Mouse (Mus musculus): ENCODE measurements at regions not wholly inside any gene's neighbourhood (a gene's known extent, or its start where the extent isn't known, plus 50 kb on each side); places are given as distances from the start of the nearest gene placed in this dataset.

GRCm38 (mm10) chr17:7625746-7626145 is 201.4 kb downstream of the Fndc1 start:
- DNase-seq (ENCODE audit: low spot score in 2 of 2): no peak

- no peak for DNase-seq (ENCODE audit: low spot score in 2 of 2)
Observed at GRCm38 (mm10) chr17:7623392-7623791, 203.7 kb downstream of the Fndc1 start.

DNA sequence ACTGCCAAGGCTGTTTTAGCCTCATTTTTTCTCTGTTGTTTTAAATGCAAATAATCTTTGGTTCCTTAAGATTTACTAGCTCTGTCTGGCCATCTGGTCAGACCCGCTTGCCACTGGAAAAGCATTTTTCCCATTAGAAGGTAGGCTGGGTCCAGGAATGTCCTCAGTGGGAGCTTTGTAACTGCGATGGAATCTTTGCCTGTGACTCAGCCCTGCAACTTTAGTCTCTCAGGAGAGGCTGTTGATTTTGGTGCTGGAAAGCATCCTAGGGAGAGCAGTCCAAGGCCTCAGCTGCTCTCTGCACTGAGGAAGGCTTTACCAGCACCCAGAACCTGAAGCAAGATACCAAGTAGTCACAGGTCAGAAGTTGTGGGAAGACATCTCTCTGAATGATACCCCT is 205.8 kb downstream of the Fndc1 start:
- no peak for DNase-seq (ENCODE audit: low spot score in 2 of 2)

DNA sequence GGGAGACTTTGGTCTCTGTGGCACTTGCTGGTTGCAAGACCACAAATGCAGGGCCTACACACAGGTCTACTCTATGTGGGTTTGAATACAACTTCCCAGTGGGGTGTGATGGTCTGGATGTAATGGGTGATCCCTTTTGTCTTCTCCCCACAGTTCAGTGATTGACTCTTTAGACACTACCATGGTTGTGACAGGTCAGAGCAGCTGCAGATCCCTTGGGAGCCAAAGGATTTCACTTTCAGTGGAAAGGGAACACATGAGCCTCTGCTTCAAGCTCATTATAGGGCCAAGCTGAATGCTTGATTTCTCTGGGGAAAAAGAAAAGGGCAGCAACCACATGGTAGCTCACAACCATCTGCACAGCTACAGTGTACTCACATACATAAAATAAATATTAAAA is 206.9 kb downstream of the Fndc1 start:
- DNase-seq (ENCODE audit: low spot score in 2 of 2): no peak

- DNase-seq (ENCODE audit: low spot score in 2 of 2): no peak
Observed at GRCm38 (mm10) chr17:7619641-7620040, 207.5 kb downstream of the Fndc1 start.

GRCm38 (mm10) chr17:7608046-7608445 is 219.1 kb downstream of the Fndc1 start:
- DNase-seq (ENCODE audit: low spot score in 2 of 2): no peak

- DNase-seq (ENCODE audit: low spot score in 2 of 2): no peak
Observed at GRCm38 (mm10) chr17:7607431-7607830, 219.7 kb downstream of the Fndc1 start.

GRCm38 (mm10) chr17:7604813-7605504 is 219.7 kb upstream of the Unc93a2 start:
- DNase-seq (ENCODE audit: low spot score in 2 of 2): no peak

DNA sequence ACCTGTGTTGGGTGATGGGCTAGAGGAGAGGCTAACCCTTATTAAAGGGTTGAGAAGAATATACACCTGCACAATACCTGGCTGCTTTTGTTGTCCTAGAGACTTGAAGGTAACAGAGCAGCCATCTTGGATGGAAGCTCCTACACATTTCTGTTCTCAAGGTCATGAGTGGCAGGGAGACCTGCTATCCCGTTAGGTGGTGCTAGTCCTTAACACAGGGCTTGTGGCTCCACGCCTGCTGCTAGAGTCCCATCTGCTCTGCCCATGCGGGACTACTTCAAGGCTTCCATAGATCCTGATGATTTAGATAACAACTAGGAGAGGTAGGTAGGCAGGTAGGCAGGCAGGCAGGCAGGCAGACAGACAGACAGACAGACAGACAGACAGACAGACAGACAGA is 218.8 kb upstream of the Unc93a2 start:
- no peak for DNase-seq (ENCODE audit: low spot score in 2 of 2)

DNA sequence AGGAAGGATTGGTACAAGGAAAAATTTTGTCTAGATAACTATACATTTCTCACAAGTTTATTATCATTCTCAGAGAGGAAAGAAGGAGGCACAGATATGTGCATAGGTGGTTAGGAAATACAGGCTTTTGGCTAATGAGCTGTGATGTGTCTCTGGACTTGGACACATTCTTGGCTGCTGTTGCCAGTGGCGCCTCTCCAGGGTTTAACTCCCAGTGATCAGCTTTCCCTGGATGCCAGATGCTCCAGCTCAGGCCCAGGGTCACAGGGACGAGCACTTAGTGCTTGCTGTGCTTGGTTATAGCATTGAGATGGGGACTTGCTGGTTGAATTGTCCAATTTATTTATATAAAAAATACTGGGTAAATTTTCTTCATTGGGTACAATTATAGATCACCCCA is 215.3 kb upstream of the Unc93a2 start:
- no peak for DNase-seq (ENCODE audit: low spot score in 2 of 2)

- DNase-seq (ENCODE audit: low spot score in 2 of 2): no peak
Observed at GRCm38 (mm10) chr17:7597481-7597880, 212.2 kb upstream of the Unc93a2 start.

DNA sequence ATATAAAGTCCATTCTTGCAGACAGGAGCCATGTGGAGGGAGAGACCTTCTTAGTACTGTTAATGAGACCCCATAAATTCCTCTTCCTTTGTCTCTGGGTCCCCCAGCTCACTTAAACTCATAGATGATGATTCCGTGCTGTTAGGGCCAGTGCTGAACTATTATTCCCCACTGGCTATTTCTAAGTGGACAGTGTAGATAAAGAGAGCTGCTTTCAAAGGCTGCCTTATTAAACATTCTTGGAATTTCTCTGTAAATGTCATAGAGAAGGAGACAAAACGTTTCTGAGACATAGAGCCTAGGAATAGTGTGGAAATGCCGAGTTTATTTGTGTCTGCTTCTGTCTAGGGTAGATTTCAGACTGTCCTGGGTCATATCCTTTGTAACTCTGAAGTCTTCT is 209.5 kb upstream of the Unc93a2 start:
- no peak for DNase-seq (ENCODE audit: low spot score in 2 of 2)

DNA sequence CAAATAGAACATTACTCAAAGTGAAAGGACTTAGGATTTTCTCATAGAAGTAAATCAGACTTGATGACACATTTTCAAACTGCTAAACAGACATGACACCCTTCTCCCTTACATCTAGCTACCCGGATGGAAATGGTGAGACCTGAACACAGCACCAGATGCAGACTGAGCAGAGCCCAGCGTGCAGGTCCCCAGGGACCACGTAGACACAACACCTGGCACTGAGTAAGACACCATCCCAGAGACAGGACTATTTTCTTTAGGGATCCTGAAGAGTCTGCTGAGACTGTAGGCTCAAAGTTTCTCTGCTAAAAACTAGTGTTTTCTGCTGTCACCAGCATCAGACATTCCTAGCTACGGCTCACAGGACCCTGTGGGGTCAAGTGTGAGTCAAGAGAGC is 207.2 kb upstream of the Unc93a2 start:
- no peak for DNase-seq (ENCODE audit: low spot score in 2 of 2)

- DNase-seq (ENCODE audit: low spot score in 2 of 2): no peak
Observed at GRCm38 (mm10) chr17:7582866-7583398, 197.7 kb upstream of the Unc93a2 start.

GRCm38 (mm10) chr17:7579031-7579430 is 193.8 kb upstream of the Unc93a2 start:
- no peak for DNase-seq (ENCODE audit: low spot score in 2 of 2)

- DNase-seq (ENCODE audit: low spot score in 2 of 2): no peak
Observed at GRCm38 (mm10) chr17:7578003-7578402, 192.7 kb upstream of the Unc93a2 start.

DNA sequence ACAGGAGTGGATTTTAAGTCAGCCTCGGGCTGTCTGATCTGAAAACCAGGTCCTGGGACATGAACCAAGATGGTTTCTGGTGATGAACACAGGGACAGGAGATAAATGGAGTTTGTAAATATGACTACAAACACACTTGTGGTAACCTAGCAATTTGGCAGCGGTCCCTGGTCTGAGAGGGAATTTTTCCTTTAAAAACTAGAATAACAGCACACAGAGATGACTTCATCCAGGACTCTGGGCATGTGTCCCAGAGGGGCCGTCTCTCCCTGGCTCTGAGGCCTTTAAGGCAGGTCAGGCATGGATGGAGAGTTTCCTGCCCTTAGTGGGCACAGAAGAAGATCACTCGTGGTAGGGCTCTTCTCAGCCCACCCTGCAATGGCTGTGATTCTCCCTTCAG is 192.0 kb upstream of the Unc93a2 start:
- DNase-seq (ENCODE audit: low spot score in 2 of 2): peak in 1 of 2 experiments; percentile 18

- DNase-seq (ENCODE audit: low spot score in 2 of 2): no peak
Observed at GRCm38 (mm10) chr17:7571481-7571880, 186.2 kb upstream of the Unc93a2 start.

GRCm38 (mm10) chr17:7568482-7568881 is 183.2 kb upstream of the Unc93a2 start:
- no peak for DNase-seq (ENCODE audit: low spot score in 2 of 2)

- DNase-seq (ENCODE audit: low spot score in 2 of 2): no peak
Observed at GRCm38 (mm10) chr17:7565771-7566170, 180.5 kb upstream of the Unc93a2 start.

- DNase-seq (ENCODE audit: low spot score in 2 of 2): no peak
Observed at GRCm38 (mm10) chr17:7562940-7563339, 177.7 kb upstream of the Unc93a2 start.

GRCm38 (mm10) chr17:7548456-7548855 is 163.2 kb upstream of the Unc93a2 start:
- no peak for DNase-seq (ENCODE audit: low spot score in 2 of 2)

DNA sequence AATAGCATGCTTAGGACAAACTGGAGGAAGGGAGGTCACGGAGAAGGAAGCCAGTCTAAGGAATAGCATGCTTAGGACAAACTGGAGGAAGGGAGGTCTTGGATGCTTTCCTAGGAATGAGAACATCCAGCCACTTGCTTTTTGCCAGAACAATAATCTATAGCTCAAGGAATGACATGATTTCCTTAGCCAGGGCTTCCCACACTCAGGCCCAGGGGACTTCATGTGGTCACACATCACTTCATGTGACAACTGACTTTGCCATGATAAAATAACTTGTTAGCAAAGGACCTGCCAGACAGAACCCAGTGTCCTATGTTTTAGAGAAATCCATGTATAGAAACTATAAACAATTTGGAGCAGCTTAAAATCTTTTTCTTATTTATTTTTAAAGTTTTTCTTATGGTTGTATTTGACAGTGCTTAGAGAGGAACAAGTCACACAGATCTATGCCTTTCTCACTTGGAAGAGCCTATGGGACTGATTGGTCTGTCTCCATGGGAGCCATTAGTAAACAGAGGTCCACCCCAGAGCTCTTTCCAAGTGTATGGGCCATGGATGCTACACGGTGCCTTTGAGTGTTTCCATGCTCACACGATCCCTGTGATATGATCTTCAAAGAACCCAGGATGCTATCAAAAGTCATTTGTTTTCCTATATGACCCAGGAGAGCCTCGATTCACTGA is 153.3 kb upstream of the Unc93a2 start:
- no peak for DNase-seq (ENCODE audit: low spot score in 2 of 2)
